Mouse (Mus musculus): ENCODE data around the gene Gm3604. TPM values are rescaled to one million over a fixed set of nuclear protein-coding genes. Genes with fewer than 3 reads are reported as not detected.
"Not testable (repeated sequence)": the region's sequence is repeated elsewhere in the genome, so short reads cannot be mapped to it uniquely, and the experiment has no call there.

Gm3604 gene
- under 1 TPM; 0.54 to 0.84 TPM for total RNA-seq (2021)
- long read RNA-seq, experiment 1, partial matches to known transcripts = 0 of 1 reads
- long read RNA-seq, experiment 1, other reads (novel, unspliced or antisense) = 0 of 1 reads
- long read RNA-seq, experiment 2 = 0 reads

DNA sequence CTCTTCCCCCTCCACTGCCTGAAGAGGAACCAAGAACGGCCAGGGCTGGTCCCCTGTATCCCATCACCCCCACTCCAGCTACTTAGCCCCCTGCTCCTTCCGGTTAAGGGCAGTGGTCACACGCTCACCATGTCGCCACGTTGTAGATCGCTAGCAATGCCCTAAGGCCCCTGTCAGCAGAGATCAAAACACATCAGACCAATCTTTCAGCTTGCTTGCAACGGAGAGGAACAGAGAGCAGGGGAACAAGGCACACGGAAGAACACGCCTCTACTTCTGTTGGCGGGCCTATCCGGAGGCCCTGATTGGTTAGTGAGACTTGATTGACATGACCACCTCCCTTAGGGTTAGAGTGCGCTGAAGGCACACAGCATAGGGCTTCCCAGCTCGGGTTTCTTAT lies at the start of gene Gm3604:
Gene Gm3604 (minus strand): TSS at position 226 of the 400 bp plus-strand sequence.
- DNase-seq = peak; percentile 49 to 70
- intact Hi-C loops (cut with DNase I) = not testable (repeated sequence)

DNA sequence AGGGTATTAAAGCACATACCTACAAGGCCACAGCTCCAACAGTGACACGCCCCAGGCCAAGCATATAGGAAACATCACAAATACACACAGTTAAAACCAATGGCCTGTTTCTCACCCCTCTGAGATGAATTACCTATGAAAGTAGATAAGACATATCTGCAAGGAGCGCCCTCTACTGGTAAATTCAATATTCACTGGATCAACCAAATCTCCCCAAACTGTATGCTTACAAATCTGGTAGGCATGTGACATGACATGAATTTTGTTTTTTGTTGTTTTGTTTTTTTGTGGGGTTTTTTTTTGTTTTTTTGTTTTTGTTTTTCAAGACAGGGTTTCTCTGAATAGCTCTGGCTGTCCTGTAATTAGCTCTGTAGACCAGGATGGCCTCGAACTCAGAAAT lies 16.2 kb upstream of the Gm3604 start:
- intact Hi-C loops (cut with DNase I); DNase-seq: not testable (repeated sequence)

- DNase-seq; intact Hi-C loops (cut with DNase I): not testable (repeated sequence)
These were observed 7.2 kb upstream of the Gm3604 start for GRCm38 (mm10) chr13:62390076-62390620.

DNA sequence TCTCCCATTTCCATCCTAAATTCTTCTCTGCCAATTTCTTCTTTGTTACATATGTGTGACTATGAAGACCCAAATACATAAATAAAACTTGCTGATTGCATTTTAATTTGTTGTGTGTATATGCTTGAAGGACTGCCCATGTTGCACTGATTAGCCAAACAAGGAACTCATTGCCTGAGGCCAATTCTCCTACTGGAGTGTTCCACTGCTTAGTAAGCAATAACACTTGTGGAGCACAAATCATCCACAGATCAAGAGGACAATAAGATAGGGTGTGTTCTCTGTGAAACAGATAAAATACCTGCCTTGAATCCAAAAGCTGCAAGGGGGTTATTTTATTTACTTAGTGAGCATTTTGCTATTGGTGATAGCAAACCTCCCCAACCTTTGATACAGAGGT lies 51.2 kb downstream of the Gm3604 start:
- intact Hi-C loops (cut with DNase I) = no loop called here
- no peak for DNase-seq

DNA sequence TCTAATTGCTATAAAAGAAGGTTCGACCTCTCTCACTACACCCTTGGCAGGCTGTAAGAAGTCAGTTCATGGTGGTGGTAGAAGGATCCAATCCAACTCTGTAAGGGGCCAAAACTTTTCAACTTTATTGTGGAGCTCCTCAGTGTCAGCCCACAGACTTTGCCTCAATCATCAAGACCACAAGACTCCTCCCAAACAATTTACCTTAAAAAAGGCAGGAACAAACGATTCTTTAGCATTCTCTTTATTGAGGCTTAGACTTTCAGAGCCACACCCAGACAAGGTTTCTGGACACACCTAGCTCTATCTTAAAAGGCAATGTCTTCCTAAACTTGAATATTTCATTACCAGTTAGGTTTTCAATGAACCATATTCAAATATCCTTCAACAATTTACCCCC lies 51.6 kb downstream of the Gm3604 start:
- intact Hi-C loops (cut with DNase I) = no loop called here
- DNase-seq = no peak

Small RNA genes within 50 kb of the gene (microRNA-seq; reads per million reads assigned to microRNA genes)
- 0 reads per million in 2 experiments for gene Gm25933

Other genes starting within 250 kb of the Gm3604 start
- 1 to 10 TPM; 7.7 TPM for gene Gm49359, start 83.7 kb upstream of the Gm3604 start, total RNA-seq (2021)
- gene Zfp935, start 175.3 kb upstream of the Gm3604 start, total RNA-seq (2021) = not detected
- gene Zfp934, start 188.0 kb upstream of the Gm3604 start, total RNA-seq (2021) = 1 to 10 TPM; 3.5 TPM
- 1 to 10 TPM; 1.0 to 1.2 TPM for gene 6720489N17Rik, start 241.0 kb upstream of the Gm3604 start, total RNA-seq (2021)